Mouse (Mus musculus) midbrain, embryonic 16.5 days (tissue): ENCODE data around the gene Zbtb48. TPM values are rescaled to one million over a fixed set of nuclear protein-coding genes. Genes with fewer than 3 reads are reported as not detected.

Experiments used
- ATAC-seq: fragments of 200-750 bp; cut with Nextera tagmentation; 2 replicates; pipeline ENCODE4 v1.8.0; 2017; ENCODE audit warnings: moderate TSS enrichment
- H3K27ac ChIP-seq: fragments of 300-500 bp; sonication (generic); 2 replicates; pipeline ENCODE4 v1.5.1; 2014; ENCODE audit warnings: mild to moderate bottlenecking, low read length, mixed read lengths
- H3K27me3 ChIP-seq: fragments of 300-500 bp; sonication (generic); 2 replicates; pipeline ENCODE4 v1.6.1; 2014; ENCODE audit warnings: low read depth, low read length, mixed read lengths; ENCODE audit not compliant: control insufficient read depth, insufficient read depth
- H3K36me3 ChIP-seq: fragments of 300-500 bp; sonication (generic); 2 replicates; pipeline ENCODE4 v1.6.1; 2014; ENCODE audit warnings: mild to moderate bottlenecking, low read length, moderate library complexity, mixed read lengths; ENCODE audit not compliant: control insufficient read depth, insufficient read depth
- H3K4me1 ChIP-seq: fragments of 300-500 bp; sonication (generic); 2 replicates; pipeline ENCODE4 v1.6.1; 2014; ENCODE audit warnings: mild to moderate bottlenecking, low read length, mixed read lengths; ENCODE audit not compliant: control insufficient read depth, insufficient read depth
- H3K4me2 ChIP-seq: fragments of 300-500 bp; sonication (generic); 2 replicates; pipeline ENCODE4 v1.6.1; 2014; ENCODE audit warnings: mild to moderate bottlenecking, low read length, mixed read lengths
- H3K4me3 ChIP-seq: fragments of 300-500 bp; sonication (generic); 2 replicates; pipeline ENCODE4 v1.5.1; 2014; ENCODE audit warnings: low read depth, mild to moderate bottlenecking, low read length, moderate library complexity, mixed read lengths
- H3K9ac ChIP-seq: fragments of 300-500 bp; sonication (generic); 2 replicates; pipeline ENCODE4 v1.6.1; 2014; ENCODE audit warnings: low read depth, low read length, mixed read lengths
- H3K9me3 ChIP-seq: fragments of 300-500 bp; sonication (generic); replicated peaks from 2 replicates; pipeline ENCODE4 v1.6.1; 2014; ENCODE audit warnings: mild to moderate bottlenecking, low read length, mixed read lengths; ENCODE audit not compliant: control insufficient read depth, poor library complexity, severe bottlenecking
- WGBS: fragments of 180-500 bp; shearing (Covaris S2); extraction: QIAGEN DNeasy Blood & Tissue Kit; methylation state at CpG from one replicate; pipeline ENCODE4 v1.1.7; 2014; 5-methylcytosine and 5-hydroxymethylcytosine counted together
- polyA plus RNA-seq: library from polyadenylated mRNA; unstranded; fragments of >200 nt; fragmentation: Nextera tagmentation; extraction: Ambion mirVana; gene quantifications from 2 replicates; pipeline ENCODE4 v1.2.1, GENCODE M21; 2015

Gene Zbtb48
- polyA plus RNA-seq, 1 experiment from 2014 or later: 19.3 TPM

DNA sequence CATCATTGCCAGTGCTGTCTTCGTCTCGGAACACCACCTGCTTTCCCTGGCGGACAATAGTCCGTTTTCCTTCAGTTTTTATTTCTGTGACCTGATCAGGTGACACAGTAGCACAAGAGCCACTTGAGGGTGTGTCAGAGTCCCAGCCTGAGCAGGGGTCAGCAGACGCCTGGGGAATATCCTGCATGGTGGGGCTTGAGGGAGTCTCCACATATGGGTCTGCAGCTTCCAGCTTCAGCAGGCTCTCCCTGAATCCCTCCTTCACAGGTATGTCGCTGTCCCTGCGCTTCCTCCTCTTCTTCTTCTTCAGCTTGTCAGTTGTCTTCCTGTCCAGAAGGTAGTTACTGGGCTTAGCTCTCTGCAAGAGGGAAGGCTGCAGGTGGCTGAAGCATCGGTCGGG is 35.4 kb downstream of the Zbtb48 start:
- Histone ChIP-seq H3K27ac (no peak overlapping the region), H3K4me3 (no peak overlapping the region), H3K9me3 (no peaks in the 10 kb centered on the region), H3K27me3 (no peaks in the 10 kb centered on the region), H3K4me1 (peaks cover 19% of the 10 kb centered on the region), H3K36me3 (peaks cover 17% of the 10 kb centered on the region), H3K9ac (no peak overlapping the region), H3K4me2 (no peak overlapping the region)
- 89% methylated on average over 9 of the region's 9 CpGs for WGBS
- no peak for ATAC-seq

DNA sequence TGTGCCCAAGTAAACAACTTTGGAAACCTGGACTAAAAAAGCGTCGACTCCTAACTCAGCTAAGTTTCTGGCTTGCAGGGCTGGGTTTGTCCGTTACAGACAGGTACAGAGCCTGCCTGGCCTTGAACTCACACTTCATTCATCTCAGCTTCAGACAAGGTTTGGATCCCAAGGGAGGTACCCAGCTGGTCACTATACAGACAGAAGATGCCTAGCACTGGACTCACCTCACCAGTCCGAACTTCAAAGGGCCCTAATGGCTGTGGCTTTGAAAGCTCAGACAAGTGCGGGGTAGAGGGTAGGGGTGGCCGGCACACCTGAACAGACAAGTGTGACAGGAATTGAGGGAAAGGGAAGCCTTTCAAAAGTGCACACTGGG is 38.4 kb downstream of the Zbtb48 start:
- Histone ChIP-seq H3K9ac (peak overlapping the region; percentile 97), H3K4me2 (peak overlapping the region; percentile 62), H3K4me1 (peaks cover 21% of the 10 kb centered on the region), H3K27ac (peak overlapping the region; percentile 87; the same call in 1 of the 2 replicates), H3K4me3 (peak overlapping the region; percentile 82), H3K27me3 (no peaks in the 10 kb centered on the region), H3K9me3 (no peaks in the 10 kb centered on the region), H3K36me3 (peaks cover 17% of the 10 kb centered on the region)
- peak; percentile 26; the same call in 1 of the 2 replicates for ATAC-seq
- WGBS: 31% methylated on average over 6 of the region's 6 CpGs

GRCm38 (mm10) chr4:151988342-151989109 is 38.9 kb downstream of the Zbtb48 start, which contains the start of gene Thap3:
Thap3 (minus strand) TSS chr4:151988997.
- H3K9me3 ChIP-seq: no peaks in the 10 kb centered on the region
- ATAC-seq: peak; percentile 72
- H3K4me3 ChIP-seq: peak within 1 kb of the TSS; percentile 82
- H3K27ac ChIP-seq: peak within 1 kb of the TSS; percentile 87
- H3K9ac ChIP-seq: peak within 1 kb of the TSS; percentile 97
- peaks cover 15% of the 10 kb centered on the region for H3K4me1 ChIP-seq
- no peaks in the 10 kb centered on the region for H3K27me3 ChIP-seq
- 1% methylated on average over 54 of the region's 54 CpGs for WGBS
- peaks cover 17% of the 10 kb centered on the region for H3K36me3 ChIP-seq
- H3K4me2 ChIP-seq: peak within 1 kb of the TSS; percentile 62

DNA sequence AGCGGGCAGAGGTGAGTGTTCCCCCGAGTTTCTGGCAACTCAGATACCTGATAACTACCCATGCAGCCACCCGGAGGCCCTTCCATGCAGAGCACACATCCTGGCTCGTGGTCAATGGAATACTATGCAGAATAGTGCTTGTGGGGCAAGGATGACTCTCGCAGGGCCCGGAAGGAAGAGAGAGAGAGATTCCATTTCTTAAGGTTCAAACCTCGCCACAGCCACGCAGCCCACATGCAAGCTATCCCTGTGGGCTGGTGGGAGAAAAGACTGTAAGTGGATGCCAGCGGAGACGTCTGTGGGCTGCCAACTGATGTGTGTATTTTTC is 39.5 kb downstream of the Zbtb48 start:
- Histone ChIP-seq H3K4me1 (peaks cover 15% of the 10 kb centered on the region), H3K4me2 (peak overlapping the region; percentile 62), H3K36me3 (peaks cover 17% of the 10 kb centered on the region), H3K9ac (peak overlapping the region; percentile 97), H3K27ac (peak overlapping the region; percentile 87), H3K4me3 (peak overlapping the region; percentile 82), H3K9me3 (no peaks in the 10 kb centered on the region), H3K27me3 (no peaks in the 10 kb centered on the region)
- ATAC-seq: no peak
- 27% methylated on average over 10 of the region's 10 CpGs for WGBS

- H3K27ac ChIP-seq: no peak overlapping the region
- H3K9ac ChIP-seq: no peak overlapping the region
- no peaks in the 10 kb centered on the region for H3K27me3 ChIP-seq
- H3K4me3 ChIP-seq: no peak overlapping the region
- 74% methylated on average over 8 of the region's 8 CpGs for WGBS
- no peak for ATAC-seq
- peaks cover 10% of the 10 kb centered on the region for H3K36me3 ChIP-seq
- no peak overlapping the region for H3K4me2 ChIP-seq
- H3K4me1 ChIP-seq: peaks cover 15% of the 10 kb centered on the region
- no peaks in the 10 kb centered on the region for H3K9me3 ChIP-seq
Measured at GRCm38 (mm10) chr4:151986650-151987049, 40.8 kb downstream of the Zbtb48 start.

- no peak overlapping the region for H3K27ac ChIP-seq
- H3K9ac ChIP-seq: no peak overlapping the region
- no peak for ATAC-seq
- H3K9me3 ChIP-seq: no peaks in the 10 kb centered on the region
- H3K4me3 ChIP-seq: no peak overlapping the region
- peaks cover 15% of the 10 kb centered on the region for H3K4me1 ChIP-seq
- H3K27me3 ChIP-seq: no peaks in the 10 kb centered on the region
- H3K36me3 ChIP-seq: peaks cover 7% of the 10 kb centered on the region
- WGBS: 45% methylated on average over 10 of the region's 10 CpGs
- no peak overlapping the region for H3K4me2 ChIP-seq
Measured at GRCm38 (mm10) chr4:151985886-151986285, 41.6 kb downstream of the Zbtb48 start.

GRCm38 (mm10) chr4:151983560-151983959 is 43.9 kb downstream of the Zbtb48 start:
- Histone ChIP-seq H3K4me1 (peaks cover 15% of the 10 kb centered on the region), H3K9me3 (no peaks in the 10 kb centered on the region), H3K27me3 (no peaks in the 10 kb centered on the region), H3K9ac (no peak overlapping the region), H3K36me3 (peaks cover 9% of the 10 kb centered on the region), H3K27ac (no peak overlapping the region), H3K4me2 (no peak overlapping the region), H3K4me3 (no peak overlapping the region)
- no peak for ATAC-seq
- WGBS: 33% methylated on average over 8 of the region's 9 CpGs

DNA sequence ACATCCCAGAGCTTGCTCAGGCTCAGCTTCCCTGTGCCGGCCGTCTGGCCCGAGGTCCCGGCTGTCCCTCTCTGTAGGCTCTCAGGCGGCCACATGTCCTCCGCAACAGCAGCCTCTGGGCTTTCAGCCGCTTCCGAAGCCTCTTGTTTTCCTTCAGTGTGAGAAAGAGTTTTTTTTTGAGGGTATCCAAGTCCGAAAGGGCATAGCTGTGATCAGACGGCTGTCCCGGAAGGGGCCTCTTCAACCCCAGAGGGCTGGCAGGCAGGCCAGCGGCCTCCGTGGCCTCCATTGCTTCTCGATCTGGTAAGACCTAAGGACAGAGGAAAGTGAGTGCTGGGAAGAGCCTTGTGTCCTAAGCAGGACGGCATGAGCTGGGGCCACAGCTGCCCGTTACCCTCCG is 44.4 kb downstream of the Zbtb48 start:
- Histone ChIP-seq H3K27ac (no peak overlapping the region), H3K9me3 (no peaks in the 10 kb centered on the region), H3K9ac (no peak overlapping the region), H3K4me3 (no peak overlapping the region), H3K27me3 (no peaks in the 10 kb centered on the region), H3K4me1 (peaks cover 14% of the 10 kb centered on the region), H3K36me3 (peaks cover 9% of the 10 kb centered on the region), H3K4me2 (no peak overlapping the region)
- 62% methylated on average over 17 of the region's 17 CpGs for whole genome bisulfite sequencing
- no peak for ATAC-seq

DNA sequence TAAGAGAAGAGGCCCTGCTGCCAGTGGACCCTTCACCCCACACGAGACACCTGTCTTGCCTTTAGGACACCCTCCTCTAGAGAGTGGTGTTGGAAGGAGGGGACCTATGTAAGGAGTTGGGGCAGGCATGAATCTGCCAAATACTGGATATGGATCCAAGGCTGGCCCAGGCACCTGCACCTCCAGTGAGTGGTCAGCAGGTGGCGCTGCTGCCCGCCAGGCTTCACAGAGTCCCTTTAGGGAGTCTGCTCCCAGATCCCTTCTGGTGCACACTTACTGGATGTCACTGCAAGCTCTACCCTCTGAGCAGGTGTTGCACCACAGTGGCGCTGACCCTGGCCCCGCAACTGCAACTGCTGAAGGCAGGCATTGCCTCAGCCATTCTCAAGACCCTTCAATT is 46.1 kb downstream of the Zbtb48 start:
- Histone ChIP-seq H3K4me2 (no peak overlapping the region), H3K9ac (no peak overlapping the region), H3K4me3 (no peak overlapping the region), H3K27me3 (no peaks in the 10 kb centered on the region), H3K9me3 (no peaks in the 10 kb centered on the region), H3K27ac (no peak overlapping the region), H3K4me1 (peaks cover 3% of the 10 kb centered on the region; the same call in 1 of the 2 replicates), H3K36me3 (peaks cover 12% of the 10 kb centered on the region)
- ATAC-seq: peak; percentile 44
- WGBS: 10% methylated on average over 5 of the region's 5 CpGs
